Mouse (Mus musculus) kidney, postnatal 4 days (tissue): ENCODE data around the gene Sgpp1.
"Not testable (repeated sequence)": the region's sequence is repeated elsewhere in the genome, so short reads cannot be mapped to it uniquely, and the experiment has no call there.

Experiments used
- DNase-seq, 2 experiments: peaks; one replicate each; pipeline ENCODE4 v3.0.0; 2021; ENCODE audit warnings: mixed read lengths in 2 of 2

Sgpp1 gene

DNA sequence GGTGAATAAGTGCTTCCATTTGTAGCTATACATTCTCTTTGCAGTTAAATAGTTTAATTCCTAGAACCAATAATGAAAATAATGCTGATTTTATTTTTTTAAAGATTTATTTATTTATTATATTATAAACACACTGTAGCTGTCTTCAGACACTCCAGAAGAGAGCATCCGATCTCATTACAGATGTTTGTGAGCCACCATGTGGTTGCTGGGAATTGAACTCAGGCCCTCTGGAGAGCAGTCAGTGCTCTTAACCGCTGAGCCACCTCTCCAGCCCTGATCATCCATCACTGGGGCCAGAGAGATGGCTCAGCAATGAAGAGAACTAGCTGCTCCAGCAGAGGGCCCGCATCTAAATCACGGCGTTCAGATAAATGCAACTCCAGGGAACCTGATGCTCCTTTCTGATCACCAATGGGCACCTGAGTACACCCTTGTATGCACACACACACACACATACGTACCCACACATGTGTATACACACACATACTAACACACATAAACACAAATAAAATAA lies 3.5 kb downstream of the Sgpp1 start:
- no peak for DNase-seq

DNA sequence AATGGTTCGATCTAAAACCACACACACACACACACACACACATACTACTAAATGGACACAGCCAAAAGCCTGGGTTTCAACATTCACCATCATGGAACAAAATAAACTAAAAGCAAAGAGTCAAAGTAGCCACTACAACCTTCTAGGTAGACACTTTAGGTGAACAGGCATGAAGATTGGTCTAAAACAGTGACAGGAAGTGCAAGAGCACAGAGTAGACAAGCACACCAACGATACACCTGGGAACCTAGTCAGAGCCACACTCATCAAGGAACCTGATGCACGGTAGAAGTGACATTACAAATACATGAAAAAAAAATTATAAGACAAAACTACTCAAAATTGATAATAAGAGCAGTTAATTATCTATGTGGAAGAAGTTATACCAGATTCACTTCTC lies 4.0 kb downstream of the Sgpp1 start:
- no peak for DNase-seq

- DNase-seq, result no peak
Observed at GRCm38 (mm10) chr12:75730458-75730857, 5.1 kb downstream of the Sgpp1 start.

DNA sequence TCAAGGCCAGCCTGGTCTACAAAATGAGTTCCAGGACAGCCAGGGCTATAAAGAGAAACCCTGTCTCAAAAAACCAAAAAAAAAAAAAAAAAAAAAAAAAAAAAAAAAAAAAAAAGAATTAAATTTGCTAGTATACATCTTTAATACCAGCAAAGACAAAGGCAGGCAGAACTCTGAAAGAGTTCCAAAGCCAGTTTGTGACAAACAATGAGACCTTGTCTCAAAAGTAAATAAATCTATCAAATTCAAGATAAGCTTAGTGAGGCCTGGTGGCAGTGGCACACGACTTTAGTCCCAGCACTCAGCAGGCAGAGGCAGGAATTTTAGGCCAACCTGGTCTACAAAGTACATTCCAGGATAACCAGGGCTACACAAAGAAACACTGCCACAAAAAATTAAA lies 5.7 kb downstream of the Sgpp1 start:
- no peak for DNase-seq

GRCm38 (mm10) chr12:75727333-75728125 lies 8.0 kb downstream of the Sgpp1 start:
- no peak for DNase-seq

DNA sequence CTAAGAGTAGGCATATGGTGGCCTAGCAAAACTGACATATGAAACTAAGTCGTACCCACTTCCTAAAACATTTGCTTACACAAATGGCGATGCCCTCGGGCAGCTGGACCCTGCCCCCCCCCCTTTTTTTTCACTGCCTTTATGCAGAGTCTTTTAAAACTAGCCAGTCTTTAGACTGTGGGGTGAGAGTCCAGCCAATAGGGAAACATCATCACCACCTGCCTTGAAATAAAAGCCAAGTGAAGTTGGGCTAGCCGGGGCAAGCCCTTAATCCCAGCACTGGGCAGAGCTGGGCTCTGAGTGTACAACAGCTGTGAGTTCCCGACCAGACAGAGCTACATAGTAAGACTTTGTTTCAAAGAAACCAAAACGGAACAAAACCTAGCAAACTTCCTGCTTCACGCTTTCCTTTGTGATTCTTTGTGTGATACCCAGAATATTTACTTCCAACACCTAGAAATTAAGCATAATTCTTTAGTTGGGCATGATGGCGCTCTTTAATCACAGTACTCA lies 9.1 kb downstream of the Sgpp1 start:
- no peak for DNase-seq

DNA sequence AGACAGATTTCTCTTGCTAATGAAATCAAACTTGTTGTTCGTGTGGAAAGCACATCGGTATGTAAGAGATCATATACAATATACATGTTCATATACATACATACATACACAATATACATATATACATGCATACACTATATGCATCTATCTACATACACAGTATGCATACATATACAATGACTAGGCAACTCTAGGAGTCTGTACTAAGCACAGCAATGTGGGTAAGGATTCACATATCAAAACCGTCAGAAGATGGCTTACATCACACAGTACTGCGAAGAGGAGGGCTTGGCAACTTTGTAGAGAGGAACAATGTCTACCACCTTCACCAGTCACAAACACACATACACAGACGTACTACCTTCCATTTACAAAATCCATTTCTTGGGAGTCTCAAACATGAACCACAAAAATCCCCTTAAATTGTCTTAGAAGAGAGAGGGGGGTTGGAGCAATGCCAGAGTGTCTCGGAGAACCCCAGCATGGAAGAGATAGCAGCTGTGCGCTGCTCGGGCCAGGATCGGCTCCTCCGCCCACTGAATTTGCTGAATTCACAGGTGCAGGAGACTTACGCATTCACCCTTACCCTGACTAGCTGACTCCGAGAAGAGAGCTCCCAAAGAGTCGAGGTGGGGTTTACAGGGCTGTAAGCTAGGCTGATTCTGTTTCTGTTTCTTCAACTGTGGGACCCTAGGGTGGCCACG lies 10.8 kb downstream of the Sgpp1 start:
- DNase-seq, result no peak

- DNase-seq, result no peak
Observed at GRCm38 (mm10) chr12:75723839-75724463, 11.6 kb downstream of the Sgpp1 start.

DNA sequence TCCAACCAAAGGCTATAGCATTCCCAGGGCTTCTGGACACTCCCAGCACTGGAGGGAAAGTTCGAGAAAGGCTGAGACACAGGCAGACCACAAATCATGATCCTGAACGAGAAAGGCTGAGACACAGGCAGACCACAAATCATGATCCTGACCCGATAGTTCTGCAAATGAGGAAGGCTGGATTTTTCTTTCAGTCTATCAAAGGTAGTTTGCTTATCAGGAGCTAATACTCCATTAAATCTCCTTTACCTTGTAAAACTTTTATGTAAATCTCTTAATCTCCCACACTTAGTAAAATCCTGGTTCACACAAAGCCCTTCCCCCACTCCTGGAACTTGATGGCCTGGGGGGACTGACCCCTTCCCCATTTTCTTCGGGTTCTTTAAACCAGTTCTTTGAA lies 13.6 kb downstream of the Sgpp1 start:
- no peak for DNase-seq

GRCm38 (mm10) chr12:75721006-75721405 lies 14.5 kb downstream of the Sgpp1 start:
- no peak for DNase-seq

- no peak for DNase-seq
Observed at GRCm38 (mm10) chr12:75713596-75713995, 21.9 kb downstream of the Sgpp1 start.

- DNase-seq, result not testable (repeated sequence)
Observed at GRCm38 (mm10) chr12:75712905-75713304, 22.6 kb downstream of the Sgpp1 start.

- DNase-seq, result no peak
Observed at GRCm38 (mm10) chr12:75710596-75711376, 24.7 kb downstream of the Sgpp1 start.

- no peak for DNase-seq
Observed at GRCm38 (mm10) chr12:75709506-75709905, 26.0 kb downstream of the Sgpp1 start.

GRCm38 (mm10) chr12:75706670-75707069 lies 28.9 kb downstream of the Sgpp1 start:
- DNase-seq, result peak; percentile 41 to 62

DNA sequence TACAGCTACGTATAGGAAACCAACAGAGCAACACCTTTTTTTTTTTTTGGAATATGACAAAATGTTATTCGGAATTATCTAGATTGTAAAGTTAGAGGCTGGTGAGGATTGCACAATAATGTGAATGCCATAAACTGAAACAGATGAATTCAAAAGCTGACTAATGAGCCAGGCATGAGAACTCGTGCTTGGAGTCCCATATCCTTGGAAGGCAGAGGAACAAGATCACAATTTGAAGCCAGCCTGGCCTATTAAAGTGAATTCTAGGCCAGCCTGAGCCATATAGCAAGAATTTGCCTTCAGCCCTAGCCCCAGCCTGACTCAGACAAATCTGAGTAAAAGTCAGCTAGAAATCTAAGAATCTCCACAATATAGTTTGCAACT lies 32.8 kb downstream of the Sgpp1 start:
- no peak for DNase-seq

GRCm38 (mm10) chr12:75702084-75702738 lies 33.3 kb downstream of the Sgpp1 start:
- DNase-seq, result peak; percentile 34 to 50

GRCm38 (mm10) chr12:75701173-75702083 lies 34.1 kb downstream of the Sgpp1 start:
- DNase-seq, result peak; percentile 73 to 82

- no peak for DNase-seq
Observed at GRCm38 (mm10) chr12:75698692-75699091, 36.8 kb downstream of the Sgpp1 start.

GRCm38 (mm10) chr12:75695845-75696244 lies 39.7 kb downstream of the Sgpp1 start:
- not testable (repeated sequence) for DNase-seq

DNA sequence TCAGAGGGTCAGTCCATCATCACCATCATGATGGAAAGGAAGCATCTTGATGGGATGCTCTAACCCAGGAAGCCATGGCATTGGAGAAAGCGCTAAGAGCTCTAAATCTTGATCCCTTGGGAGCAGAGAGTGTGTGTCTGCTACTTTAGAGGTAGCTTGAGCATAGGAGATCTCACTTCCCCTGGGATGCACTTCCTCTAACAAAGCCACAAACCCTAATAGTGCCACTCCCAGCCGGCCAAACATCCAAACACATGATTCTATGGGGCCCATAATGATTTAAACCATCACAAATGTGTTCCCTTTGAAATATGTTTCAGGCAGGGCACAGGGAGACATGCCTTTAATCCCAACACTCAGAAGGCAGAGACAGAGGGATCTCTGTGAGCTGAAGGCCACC lies 46.5 kb downstream of the Sgpp1 start:
- DNase-seq, result no peak
